Mouse (Mus musculus): ENCODE measurements at regions not wholly inside any gene's neighbourhood (a gene's known extent, or its start where the extent isn't known, plus 50 kb on each side); places are given as distances from the start of the nearest gene placed in this dataset.
"Not testable (repeated sequence)": the region's sequence is repeated elsewhere in the genome, so short reads cannot be mapped to it uniquely, and the experiment has no call there.

GRCm38 (mm10) chr14:37571971-37572370 is 436.9 kb upstream of the Ghitm start:
- H3K4me2 ChIP-seq (ENCODE audit: low read depth): no peak overlapping the region
- 68% methylated on average over 6 of the region's 6 CpGs for WGBS
- H3K36me3 ChIP-seq (ENCODE audit: insufficient read depth): no peaks in the 10 kb centered on the region
- no peak for TF ChIP-seq CTCF (IDR thresholded peaks at IDR 0.05; ENCODE audit: low read depth)
- no peak overlapping the region for H3K27ac ChIP-seq (ENCODE audit: low read depth, low read length)
- H3K9me3 ChIP-seq (ENCODE audit: low read length): no peaks in the 10 kb centered on the region
- H3K9ac ChIP-seq: no peak overlapping the region
- H3K4me1 ChIP-seq (ENCODE audit: insufficient read depth): no peaks in the 10 kb centered on the region
- ATAC-seq (no peak), DNase-seq (no peak)
- H3K4me3 ChIP-seq (ENCODE audit: low read depth, low read length): no peak overlapping the region
- H3K27me3 ChIP-seq (ENCODE audit: insufficient read depth, low read length): no peaks in the 10 kb centered on the region

DNA sequence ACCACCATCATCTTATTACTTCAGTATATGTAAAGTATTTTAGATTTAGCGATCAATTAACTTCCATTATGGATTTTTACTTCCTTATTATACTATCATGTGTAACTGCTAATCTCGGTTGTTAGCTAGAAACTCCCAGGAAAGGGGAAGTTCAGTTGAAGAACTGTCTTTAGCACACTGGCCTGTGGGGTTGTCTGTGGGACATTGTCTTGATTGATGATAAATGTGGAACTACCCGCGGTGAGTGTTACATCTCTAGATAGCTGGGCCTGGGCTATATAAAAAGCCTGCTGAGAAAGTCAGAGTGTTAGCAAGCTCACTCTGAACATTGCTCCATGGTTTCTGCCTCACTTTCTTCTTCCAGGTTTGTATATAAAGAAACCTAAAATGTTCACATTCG is 423.2 kb upstream of the Ghitm start:
- no peak overlapping the region for H3K4me2 ChIP-seq (ENCODE audit: low read depth)
- H3K9ac ChIP-seq: no peak overlapping the region

GRCm38 (mm10) chr14:37523616-37524015 is 388.5 kb upstream of the Ghitm start:
- ATAC-seq (no peak), DNase-seq (no peak)
- no peak for TF ChIP-seq CTCF (IDR thresholded peaks at IDR 0.05; ENCODE audit: low read depth)

More for the DNA sequence above, 423.2 kb upstream of the Ghitm start:
- Histone ChIP-seq H3K9me3 (ENCODE audit: low read length) (no peaks in the 10 kb centered on the region), H3K27ac (ENCODE audit: low read depth, low read length) (no peak overlapping the region), H3K4me3 (ENCODE audit: low read depth, low read length) (no peak overlapping the region), H3K36me3 (ENCODE audit: insufficient read depth) (no peaks in the 10 kb centered on the region), H3K27me3 (ENCODE audit: insufficient read depth, low read length) (no peaks in the 10 kb centered on the region), H3K4me1 (ENCODE audit: insufficient read depth) (no peaks in the 10 kb centered on the region)
- TF ChIP-seq CTCF (IDR thresholded peaks at IDR 0.05; ENCODE audit: low read depth): no peak
- WGBS: 93% methylated on average over 5 of the region's 5 CpGs
- no peak for DNase-seq
- no peak for ATAC-seq

DNA sequence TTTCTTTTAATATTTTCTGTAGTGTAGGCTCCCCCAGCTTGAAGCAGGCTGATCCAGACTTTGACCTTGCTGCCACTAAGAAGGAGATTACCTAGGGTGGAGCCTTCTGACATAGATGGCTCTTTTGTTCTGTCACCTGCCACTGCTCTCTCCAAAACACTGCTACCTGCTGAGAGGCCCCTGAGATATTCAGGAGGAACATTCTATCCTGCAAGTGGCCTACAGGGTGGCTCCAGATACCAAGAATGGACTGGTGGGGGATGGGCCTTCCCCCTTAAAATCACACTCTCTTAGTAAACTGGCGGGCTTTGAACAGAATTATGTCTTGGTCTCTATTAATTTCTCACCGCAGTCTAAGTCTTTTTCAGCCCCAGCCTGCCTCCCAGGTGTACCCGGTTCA is 385.6 kb upstream of the Ghitm start:
- DNase-seq; H3K4me2 ChIP-seq (ENCODE audit: low read depth); H3K27me3 ChIP-seq (ENCODE audit: insufficient read depth, low read length); ATAC-seq; H3K4me1 ChIP-seq (ENCODE audit: insufficient read depth); H3K36me3 ChIP-seq (ENCODE audit: insufficient read depth); H3K4me3 ChIP-seq (ENCODE audit: low read depth, low read length); H3K27ac ChIP-seq (ENCODE audit: low read depth, low read length); H3K9me3 ChIP-seq (ENCODE audit: low read length); H3K9ac ChIP-seq: not testable (repeated sequence)
- WGBS: 81% methylated on average over 3 of the region's 3 CpGs

More at GRCm38 (mm10) chr14:37523616-37524015, 388.5 kb upstream of the Ghitm start:
- Histone ChIP-seq H3K27ac (ENCODE audit: low read depth, low read length) (no peak overlapping the region), H3K4me3 (ENCODE audit: low read depth, low read length) (no peak overlapping the region), H3K4me2 (ENCODE audit: low read depth) (no peak overlapping the region), H3K4me1 (ENCODE audit: insufficient read depth) (no peaks in the 10 kb centered on the region), H3K9ac (no peak overlapping the region), H3K36me3 (ENCODE audit: insufficient read depth) (no peaks in the 10 kb centered on the region), H3K9me3 (ENCODE audit: low read length) (no peaks in the 10 kb centered on the region), H3K27me3 (ENCODE audit: insufficient read depth, low read length) (no peaks in the 10 kb centered on the region)

DNA sequence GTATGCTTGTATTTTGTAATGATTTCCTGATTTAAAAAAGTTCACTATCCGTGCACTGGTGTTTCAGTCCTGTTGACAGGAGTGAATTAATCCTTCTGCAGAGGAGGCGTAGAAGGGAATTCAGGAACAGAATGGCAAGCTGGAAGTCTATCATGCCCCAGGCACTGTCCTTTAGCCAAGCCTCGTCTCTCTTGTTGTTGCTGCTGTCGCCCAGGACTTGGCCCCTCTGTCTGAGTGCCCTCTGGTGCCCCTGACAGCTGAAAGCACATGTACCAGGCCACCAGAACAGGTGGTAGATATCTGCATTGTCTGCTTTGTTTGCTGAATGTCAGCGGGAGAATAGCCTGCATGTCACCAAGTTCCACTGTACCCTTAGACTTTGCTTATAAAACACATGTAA is 370.2 kb upstream of the Ghitm start:
- DNase-seq: no peak
- WGBS: 60% methylated on average over 5 of the region's 5 CpGs
- 0 out of 2 replicates have a peak, but pooled peaks have one; percentile 25 for ATAC-seq

GRCm38 (mm10) chr14:37490711-37491110 is 355.6 kb upstream of the Ghitm start:
- Histone ChIP-seq H3K4me1 (ENCODE audit: insufficient read depth) (no peaks in the 10 kb centered on the region), H3K27me3 (ENCODE audit: insufficient read depth, low read length) (no peaks in the 10 kb centered on the region), H3K36me3 (ENCODE audit: insufficient read depth) (no peaks in the 10 kb centered on the region), H3K4me2 (ENCODE audit: low read depth) (no peak overlapping the region), H3K9ac (no peak overlapping the region), H3K9me3 (ENCODE audit: low read length) (no peaks in the 10 kb centered on the region), H3K27ac (ENCODE audit: low read depth, low read length) (no peak overlapping the region), H3K4me3 (ENCODE audit: low read depth, low read length) (no peak overlapping the region)
- WGBS: 68% methylated on average over 4 of the region's 4 CpGs
- ATAC-seq: no peak
- no peak for TF ChIP-seq CTCF (IDR thresholded peaks at IDR 0.05; ENCODE audit: low read depth)
- no peak for DNase-seq

More for the DNA sequence above, 370.2 kb upstream of the Ghitm start:
- Histone ChIP-seq H3K9ac (no peak overlapping the region), H3K4me3 (ENCODE audit: low read depth, low read length) (no peak overlapping the region), H3K27ac (ENCODE audit: low read depth, low read length) (no peak overlapping the region), H3K4me1 (ENCODE audit: insufficient read depth) (no peaks in the 10 kb centered on the region), H3K36me3 (ENCODE audit: insufficient read depth) (no peaks in the 10 kb centered on the region), H3K9me3 (ENCODE audit: low read length) (no peaks in the 10 kb centered on the region), H3K4me2 (ENCODE audit: low read depth) (no peak overlapping the region), H3K27me3 (ENCODE audit: insufficient read depth, low read length) (no peaks in the 10 kb centered on the region)
- no peak for TF ChIP-seq CTCF (IDR thresholded peaks at IDR 0.05; ENCODE audit: low read depth)

DNA sequence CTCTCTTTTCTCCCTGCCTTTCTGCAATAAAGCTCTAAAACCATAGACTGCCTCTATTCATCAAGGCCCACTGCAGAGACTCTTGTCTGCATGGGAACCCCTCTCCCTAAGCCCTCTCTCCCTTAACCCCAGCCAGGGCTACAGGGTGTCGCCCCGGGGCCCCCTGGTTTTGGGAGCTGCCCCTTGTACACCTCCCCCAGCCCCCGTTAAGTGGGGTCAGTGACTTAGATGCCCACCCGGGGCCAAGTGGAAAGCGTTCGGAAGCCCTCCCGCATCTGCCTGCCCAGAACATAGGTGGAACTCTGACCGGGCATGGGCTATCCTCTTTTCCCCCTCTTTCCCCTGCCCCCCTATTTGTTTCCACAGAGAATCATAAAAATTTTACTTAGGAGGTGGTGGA is 350.2 kb upstream of the Ghitm start:
- no peak for TF ChIP-seq CTCF (IDR thresholded peaks at IDR 0.05; ENCODE audit: low read depth)
- H3K27me3 ChIP-seq (ENCODE audit: insufficient read depth, low read length): no peaks in the 10 kb centered on the region
- no peak overlapping the region for H3K9ac ChIP-seq
- H3K36me3 ChIP-seq (ENCODE audit: insufficient read depth): no peaks in the 10 kb centered on the region
- no peaks in the 10 kb centered on the region for H3K9me3 ChIP-seq (ENCODE audit: low read length)
- no peak overlapping the region for H3K4me2 ChIP-seq (ENCODE audit: low read depth)
- H3K27ac ChIP-seq (ENCODE audit: low read depth, low read length): no peak overlapping the region
- H3K4me3 ChIP-seq (ENCODE audit: low read depth, low read length): no peak overlapping the region
- 93% methylated on average over 8 of the region's 8 CpGs for WGBS
- H3K4me1 ChIP-seq (ENCODE audit: insufficient read depth): no peaks in the 10 kb centered on the region
- DNase-seq (no peak), ATAC-seq (no peak)

DNA sequence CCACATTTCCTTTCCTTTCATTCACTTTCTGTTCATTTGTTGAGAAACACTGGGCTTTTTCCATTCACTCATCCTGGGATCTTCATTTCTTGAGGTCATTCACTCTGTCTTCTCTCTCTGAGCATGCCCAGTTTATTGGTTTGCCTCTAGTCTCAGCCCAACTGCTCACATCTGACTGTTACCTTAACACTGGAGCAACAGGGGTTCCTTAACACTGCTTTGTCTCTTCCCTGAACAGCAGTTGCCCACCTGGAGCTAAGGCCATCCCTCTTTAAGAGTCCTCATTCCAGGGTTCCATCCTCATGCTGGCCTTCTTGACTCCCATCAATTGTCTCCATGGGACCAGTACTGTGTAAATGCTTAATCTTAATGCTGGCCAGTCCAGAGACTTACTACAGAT is 342.5 kb upstream of the Ghitm start:
- TF ChIP-seq CTCF (IDR thresholded peaks at IDR 0.05; ENCODE audit: low read depth): no peak
- Histone ChIP-seq H3K36me3 (ENCODE audit: insufficient read depth) (no peaks in the 10 kb centered on the region), H3K9ac (no peak overlapping the region), H3K4me1 (ENCODE audit: insufficient read depth) (no peaks in the 10 kb centered on the region), H3K27me3 (ENCODE audit: insufficient read depth, low read length) (no peaks in the 10 kb centered on the region), H3K4me3 (ENCODE audit: low read depth, low read length) (no peak overlapping the region), H3K4me2 (ENCODE audit: low read depth) (no peak overlapping the region), H3K27ac (ENCODE audit: low read depth, low read length) (no peak overlapping the region), H3K9me3 (ENCODE audit: low read length) (no peaks in the 10 kb centered on the region)
- ATAC-seq (no peak), DNase-seq (no peak)

Data from forebrain, postnatal 0 days (tissue).